ENCODE assay signal across 8 mouse cellular contexts in genomic region chr4:89427345-89428293, GRCm38 (mm10).
DNase-seq lines count a peak whose midpoint lies in the region; ATAC-seq and TF ChIP-seq lines count a peak whose summit lies in the region.

No protein-coding gene starts in this region.

- H3K9ac ChIP-seq in hindbrain, embryonic 12.5 days: no peak overlapping the region
- H3K9ac ChIP-seq in kidney, embryonic 15.5 days: no peak overlapping the region

- no peak for ATAC-seq in hindbrain, embryonic 12.5 days (ENCODE audit: low FRiP score)
- ATAC-seq in kidney, embryonic 15.5 days (replicated peaks; ENCODE audit: low FRiP score): peak; percentile 90; the same call in 1 of the 2 replicates

- H3K27me3 ChIP-seq in hindbrain, embryonic 10.5 days (ENCODE audit: insufficient read depth, poor library complexity, severe bottlenecking): no peaks in the 10 kb centered on the region
- H3K27me3 ChIP-seq in hindbrain, embryonic 12.5 days: no peaks in the 10 kb centered on the region
- no peaks in the 10 kb centered on the region for H3K27me3 ChIP-seq in kidney, embryonic 15.5 days
- H3K27me3 ChIP-seq in small intestine, adult 2 months (ENCODE audit: control insufficient read depth, insufficient read depth, low read length): no peaks in the 10 kb centered on the region

- WGBS in hindbrain, embryonic 10.5 days: 55% methylated on average over 9 of the region's 9 CpGs
- 59% methylated on average over 9 of the region's 9 CpGs for WGBS in hindbrain, embryonic 12.5 days
- WGBS in kidney, embryonic 15.5 days: 47% methylated on average over 9 of the region's 9 CpGs
- 19% methylated on average over 9 of the region's 9 CpGs for WGBS in small intestine, adult 2 months

- DNase-seq in hindbrain, embryonic 10.5 days (ENCODE audit: low spot score): peak; percentile 35
- DNase-seq in cerebellum, adult 8-10 months: peak; percentile 10
- peak; percentile 19 to 37 for DNase-seq in heart, adult 9 months (ENCODE audit: low spot score in 2 of 2)
- DNase-seq in lung, postnatal 14 days: peak; percentile 60
- no peak for DNase-seq in spleen, postnatal 4 days (ENCODE audit: low spot score in 2 of 2)

- no peaks in the 10 kb centered on the region for H3K9me3 ChIP-seq in hindbrain, embryonic 10.5 days
- no peaks in the 10 kb centered on the region for H3K9me3 ChIP-seq in hindbrain, embryonic 12.5 days (replicated peaks)
- H3K9me3 ChIP-seq in kidney, embryonic 15.5 days (replicated peaks): no peaks in the 10 kb centered on the region

- H3K4me3 ChIP-seq in hindbrain, embryonic 10.5 days: no peak overlapping the region
- H3K4me3 ChIP-seq in hindbrain, embryonic 12.5 days: no peak overlapping the region
- no peak overlapping the region for H3K4me3 ChIP-seq in kidney, embryonic 15.5 days (replicated peaks)
- H3K4me3 ChIP-seq in small intestine, adult 2 months (ENCODE audit: low read depth, low read length): no peak overlapping the region

- H3K36me3 ChIP-seq in hindbrain, embryonic 10.5 days: no peaks in the 10 kb centered on the region
- H3K36me3 ChIP-seq in hindbrain, embryonic 12.5 days: no peaks in the 10 kb centered on the region
- H3K36me3 ChIP-seq in kidney, embryonic 15.5 days: no peaks in the 10 kb centered on the region
- H3K36me3 ChIP-seq in small intestine, adult 2 months (ENCODE audit: control insufficient read depth, insufficient read depth, low read length): no peaks in the 10 kb centered on the region

- H3K4me1 ChIP-seq in hindbrain, embryonic 10.5 days (replicated peaks): peaks cover 6% of the 10 kb centered on the region; the same call in 1 of the 2 replicates
- H3K4me1 ChIP-seq in hindbrain, embryonic 12.5 days: no peaks in the 10 kb centered on the region
- peaks cover 7% of the 10 kb centered on the region; the same call in 1 of the 2 replicates for H3K4me1 ChIP-seq in kidney, embryonic 15.5 days
- peaks cover 24% of the 10 kb centered on the region; the same call in 1 of the 2 replicates for H3K4me1 ChIP-seq in small intestine, adult 2 months (ENCODE audit: control insufficient read depth, insufficient read depth, insufficient read length, low read length)

- no peak for TF ChIP-seq POLR2A in small intestine, adult 2 months (IDR thresholded peaks at IDR 0.05; ENCODE audit: low read depth, low read length)

- peak; percentile 26; the same call in 1 of the 2 replicates for TF ChIP-seq CTCF in small intestine, adult 2 months (IDR thresholded peaks at IDR 0.05; ENCODE audit: extremely low read depth, insufficient read length, insufficient replicate concordance, low read depth, low read length)

- H3K27ac ChIP-seq in hindbrain, embryonic 10.5 days: no peak overlapping the region
- no peak overlapping the region for H3K27ac ChIP-seq in hindbrain, embryonic 12.5 days
- peak overlapping the region; percentile 13; the same call in 1 of the 2 replicates for H3K27ac ChIP-seq in kidney, embryonic 15.5 days
- H3K27ac ChIP-seq in small intestine, adult 2 months (ENCODE audit: insufficient read depth, low read depth, low read length): peak overlapping the region; percentile 99

- no peak overlapping the region for H3K4me2 ChIP-seq in hindbrain, embryonic 12.5 days (replicated peaks)
- no peak overlapping the region for H3K4me2 ChIP-seq in kidney, embryonic 15.5 days

Comparison
In these comparisons a context has a peak if more than half of its experiments do, and no peak if none do; other contexts are left out.
1. DNase-seq: peak in hindbrain, embryonic 10.5 days (single experiment), cerebellum, adult 8-10 months (single experiment), heart, adult 9 months (2 of 2) and lung, postnatal 14 days (single experiment); none in spleen, postnatal 4 days (0 of 2).
2. H3K27ac ChIP-seq: peak in kidney, embryonic 15.5 days (single experiment) and small intestine, adult 2 months (single experiment); none in hindbrain, embryonic 10.5 days (single experiment) and hindbrain, embryonic 12.5 days (single experiment).